Mouse (Mus musculus): ENCODE data around the gene Nsd2. TPM values are rescaled to one million over a fixed set of nuclear protein-coding genes. Genes with fewer than 3 reads are reported as not detected.

Gene Nsd2
- polyA plus RNA-seq, 1 experiment from 2014 or later = 45.8 TPM

DNA sequence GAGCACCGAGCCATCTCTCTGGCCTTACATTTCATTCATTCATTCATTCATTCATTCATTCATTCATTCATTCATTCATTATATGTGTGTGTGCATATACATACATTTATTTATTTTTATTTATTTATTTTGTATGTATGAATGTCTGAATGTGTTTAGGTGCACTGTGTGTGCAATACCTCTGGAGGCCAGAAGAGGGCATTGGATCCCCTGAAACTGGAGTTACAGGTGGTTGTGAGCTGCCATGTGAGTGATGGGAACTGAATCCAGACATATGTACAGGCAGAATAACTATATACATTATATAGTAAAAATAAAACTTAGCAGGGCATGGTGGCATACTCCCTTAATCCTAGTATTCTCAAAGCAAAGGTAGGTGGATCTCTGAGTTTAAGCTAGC lies 32.6 kb downstream of the Nsd2 start:
- Histone ChIP-seq H3K4me2 (no peak overlapping the region), H3K4me1 (no peaks in the 10 kb centered on the region), H3K27ac (no peak overlapping the region), H3K27me3 (no peaks in the 10 kb centered on the region), H3K4me3 (no peak overlapping the region), H3K36me3 (peaks cover 52% of the 10 kb centered on the region), H3K9me3 (no peaks in the 10 kb centered on the region), H3K9ac (no peak overlapping the region)
- ATAC-seq (ENCODE audit: insufficient number of reproducible peaks, insufficient read depth, low FRiP score, low TSS enrichment, low read depth) = no peak
- WGBS = 92% methylated on average over 1 of the region's 1 CpGs

DNA sequence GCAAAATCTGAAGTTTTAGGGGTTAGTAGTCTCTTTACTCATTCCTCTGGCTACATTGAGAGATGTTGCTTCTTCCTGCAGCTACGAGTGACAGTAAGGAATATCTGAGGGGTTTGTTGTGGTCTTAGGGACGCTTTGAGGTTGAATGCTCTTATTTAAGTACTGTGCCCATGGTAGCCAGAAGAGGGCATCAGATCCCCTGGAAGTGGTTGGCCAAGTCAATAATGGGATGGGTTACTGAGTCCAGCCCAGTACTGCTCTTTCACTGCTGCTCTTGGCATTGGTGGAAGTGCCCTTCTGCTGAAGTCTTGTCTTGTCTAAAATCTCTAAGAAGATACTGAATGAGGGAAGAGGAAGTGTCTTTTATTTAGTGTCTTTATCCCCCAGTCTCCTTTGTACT lies 33.5 kb downstream of the Nsd2 start:
- WGBS = 78% methylated on average over 2 of the region's 2 CpGs

DNA sequence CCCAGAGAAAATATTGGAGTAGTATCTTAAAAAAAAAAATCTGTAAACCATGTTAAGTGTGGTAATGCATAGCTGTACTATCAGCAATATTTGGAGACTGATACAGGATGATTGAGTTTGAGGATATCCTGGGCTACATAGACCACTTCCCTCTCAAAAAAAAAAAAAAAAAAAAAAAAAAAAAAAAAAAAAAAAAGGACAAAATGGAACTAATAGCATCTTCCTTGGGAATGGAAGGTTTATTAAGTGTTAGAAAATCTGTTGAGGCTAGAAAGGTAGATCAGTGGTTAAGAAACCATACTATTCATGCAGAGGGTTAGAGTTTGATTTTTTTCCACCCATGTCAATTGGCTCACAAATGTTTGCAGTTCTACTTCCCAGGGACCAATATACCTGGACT lies 37.2 kb downstream of the Nsd2 start:
- Histone ChIP-seq H3K27ac (no peak overlapping the region), H3K9me3 (no peaks in the 10 kb centered on the region), H3K4me3 (no peak overlapping the region), H3K9ac (no peak overlapping the region), H3K36me3 (peaks cover 79% of the 10 kb centered on the region), H3K4me2 (no peak overlapping the region), H3K27me3 (no peaks in the 10 kb centered on the region), H3K4me1 (no peaks in the 10 kb centered on the region)
- ATAC-seq (ENCODE audit: insufficient number of reproducible peaks, insufficient read depth, low FRiP score, low TSS enrichment, low read depth) = no peak

More for the DNA sequence above, 33.5 kb downstream of the Nsd2 start:
- Histone ChIP-seq H3K4me1 (no peaks in the 10 kb centered on the region), H3K4me3 (no peak overlapping the region), H3K27me3 (no peaks in the 10 kb centered on the region), H3K27ac (no peak overlapping the region), H3K4me2 (no peak overlapping the region), H3K9ac (no peak overlapping the region), H3K36me3 (peaks cover 61% of the 10 kb centered on the region), H3K9me3 (no peaks in the 10 kb centered on the region)
- ATAC-seq (ENCODE audit: insufficient number of reproducible peaks, insufficient read depth, low FRiP score, low TSS enrichment, low read depth) = no peak

DNA sequence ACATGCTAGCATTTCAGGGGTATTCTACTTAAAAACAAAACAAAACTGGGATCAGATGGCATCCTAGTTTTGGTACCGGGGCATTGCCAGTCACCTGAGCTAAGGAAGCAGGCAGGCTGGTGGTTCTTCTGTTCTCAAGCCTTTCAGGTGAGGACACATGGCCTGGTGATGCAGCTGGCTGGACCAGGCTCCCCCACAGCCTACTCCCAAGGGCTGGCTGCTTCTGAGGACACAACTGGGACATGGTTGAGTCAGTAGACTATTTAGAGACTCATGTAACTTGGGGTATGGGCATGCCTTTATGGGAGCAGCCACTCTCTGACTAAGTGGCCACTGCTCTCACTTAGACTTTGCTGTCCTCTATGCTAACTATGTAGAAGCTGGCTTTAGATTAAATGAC lies 54.9 kb downstream of the Nsd2 start:
- Histone ChIP-seq H3K27me3 (no peaks in the 10 kb centered on the region), H3K27ac (no peak overlapping the region), H3K9ac (no peak overlapping the region), H3K9me3 (no peaks in the 10 kb centered on the region), H3K4me1 (no peaks in the 10 kb centered on the region), H3K4me3 (no peak overlapping the region), H3K4me2 (no peak overlapping the region), H3K36me3 (peaks cover 73% of the 10 kb centered on the region)
- ATAC-seq (ENCODE audit: insufficient number of reproducible peaks, insufficient read depth, low FRiP score, low TSS enrichment, low read depth) = no peak
- 95% methylated on average over 1 of the region's 1 CpGs for WGBS

DNA sequence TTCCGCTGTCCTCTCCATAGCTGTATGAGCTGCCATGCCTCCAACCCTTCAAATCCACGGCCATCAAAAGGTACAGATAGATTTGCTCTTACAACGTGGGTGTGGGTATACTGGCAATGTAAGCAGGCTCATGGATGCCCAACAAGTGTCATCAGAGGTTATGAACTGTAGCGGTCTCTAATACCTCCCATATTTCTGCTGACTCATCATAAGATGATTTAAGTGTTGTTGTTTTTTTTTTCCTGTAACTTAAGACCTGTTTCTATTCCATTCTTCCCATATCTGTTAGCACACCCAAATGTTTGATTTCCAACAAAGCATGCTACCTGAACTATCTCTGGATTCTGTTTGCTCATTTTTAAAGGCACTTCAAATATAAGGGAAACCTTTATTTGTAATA lies 60.6 kb downstream of the Nsd2 start:
- Histone ChIP-seq H3K4me2 (no peak overlapping the region), H3K4me1 (no peaks in the 10 kb centered on the region), H3K27me3 (no peaks in the 10 kb centered on the region), H3K9me3 (no peaks in the 10 kb centered on the region), H3K27ac (no peak overlapping the region), H3K36me3 (peaks cover 88% of the 10 kb centered on the region), H3K4me3 (no peak overlapping the region), H3K9ac (no peak overlapping the region)
- no peak for ATAC-seq (ENCODE audit: insufficient number of reproducible peaks, insufficient read depth, low FRiP score, low TSS enrichment, low read depth)
- 94% methylated on average over 4 of the region's 4 CpGs for WGBS

GRCm38 (mm10) chr5:33893406-33893805 lies 72.9 kb downstream of the Nsd2 start:
- no peaks in the 10 kb centered on the region for H3K4me1 ChIP-seq
- WGBS = 95% methylated on average over 6 of the region's 6 CpGs
- no peak overlapping the region for H3K9ac ChIP-seq
- no peak overlapping the region for H3K4me2 ChIP-seq
- no peaks in the 10 kb centered on the region for H3K27me3 ChIP-seq
- no peak overlapping the region for H3K27ac ChIP-seq
- no peak for ATAC-seq (ENCODE audit: insufficient number of reproducible peaks, insufficient read depth, low FRiP score, low TSS enrichment, low read depth)
- H3K4me3 ChIP-seq = no peak overlapping the region
- no peaks in the 10 kb centered on the region for H3K9me3 ChIP-seq
- peaks cover 96% of the 10 kb centered on the region for H3K36me3 ChIP-seq

DNA sequence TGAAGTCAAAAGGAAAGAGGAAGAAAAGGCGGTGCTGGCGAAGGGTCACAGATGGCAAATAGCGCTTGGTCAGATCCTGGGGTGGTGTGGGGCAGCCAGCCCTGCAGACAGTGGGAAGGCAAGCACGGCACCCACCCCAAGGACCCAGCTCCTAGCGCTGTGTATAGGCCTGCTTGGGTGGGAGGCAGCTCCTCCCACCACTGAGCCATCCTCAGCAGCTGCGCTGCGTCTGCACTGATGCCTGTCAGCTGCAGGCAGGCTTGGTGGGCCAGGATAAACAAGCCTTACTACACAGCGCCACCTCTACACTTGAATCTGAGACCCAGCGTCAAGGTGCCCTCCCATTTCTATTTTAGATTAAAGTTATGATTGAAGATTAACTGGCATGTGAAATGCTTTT lies 74.6 kb downstream of the Nsd2 start:
- Histone ChIP-seq H3K4me2 (no peak overlapping the region), H3K27me3 (no peaks in the 10 kb centered on the region), H3K9me3 (no peaks in the 10 kb centered on the region), H3K9ac (no peak overlapping the region), H3K4me3 (no peak overlapping the region), H3K27ac (no peak overlapping the region), H3K36me3 (peaks cover 96% of the 10 kb centered on the region), H3K4me1 (no peaks in the 10 kb centered on the region)
- WGBS = 87% methylated on average over 9 of the region's 9 CpGs
- ATAC-seq (ENCODE audit: insufficient number of reproducible peaks, insufficient read depth, low FRiP score, low TSS enrichment, low read depth) = 0 out of 2 replicates have a peak, but pooled peaks have one; percentile 35

DNA sequence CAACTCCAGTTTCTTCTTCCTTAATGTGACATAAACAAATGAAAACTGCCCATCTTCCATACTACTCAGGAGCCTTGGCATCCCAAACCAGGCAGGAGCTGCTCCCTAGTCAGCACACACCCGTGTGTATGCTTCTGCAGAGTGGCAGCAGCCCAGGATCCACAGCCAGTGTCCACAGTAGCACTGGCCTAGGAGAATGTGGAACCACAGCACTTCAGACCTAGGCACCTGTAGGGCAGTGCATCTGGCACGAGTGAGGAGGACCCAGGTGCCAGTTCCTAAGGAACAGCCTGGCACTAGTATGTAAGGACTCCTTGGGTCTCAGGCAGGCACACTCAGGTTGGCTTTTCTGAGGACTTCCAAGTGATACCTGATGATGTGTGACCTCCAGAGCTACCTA lies 76.6 kb downstream of the Nsd2 start:
- Histone ChIP-seq H3K27me3 (no peaks in the 10 kb centered on the region), H3K4me3 (no peak overlapping the region), H3K27ac (no peak overlapping the region), H3K4me1 (no peaks in the 10 kb centered on the region), H3K9me3 (no peaks in the 10 kb centered on the region), H3K4me2 (no peak overlapping the region), H3K9ac (no peak overlapping the region), H3K36me3 (peaks cover 96% of the 10 kb centered on the region)
- WGBS = 88% methylated on average over 2 of the region's 2 CpGs
- ATAC-seq (ENCODE audit: insufficient number of reproducible peaks, insufficient read depth, low FRiP score, low TSS enrichment, low read depth) = no peak

DNA sequence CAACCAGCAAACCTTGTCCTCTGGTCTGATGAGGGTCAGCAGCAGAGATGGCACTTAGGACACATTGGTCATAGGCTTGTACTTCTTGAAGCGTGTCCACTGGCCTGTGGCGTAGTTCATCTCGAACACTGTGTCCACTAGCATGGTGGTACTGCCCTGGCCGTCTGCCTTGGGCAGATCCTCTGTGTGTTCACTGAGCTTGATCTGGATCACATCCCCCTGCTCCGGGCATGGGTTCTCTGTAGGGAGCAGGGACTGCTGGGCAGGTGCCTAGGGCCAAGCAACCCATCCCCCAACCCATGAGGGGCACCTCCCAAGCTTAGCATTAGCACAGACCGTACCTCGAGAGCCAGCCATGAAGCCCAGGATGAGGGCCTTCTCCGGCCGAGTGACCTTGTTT lies 78.1 kb downstream of the Nsd2 start:
- no peak overlapping the region for H3K4me2 ChIP-seq
- H3K27me3 ChIP-seq = no peaks in the 10 kb centered on the region
- peaks cover 94% of the 10 kb centered on the region for H3K36me3 ChIP-seq
- WGBS = 90% methylated on average over 9 of the region's 9 CpGs
- H3K4me1 ChIP-seq = no peaks in the 10 kb centered on the region
- no peak for ATAC-seq (ENCODE audit: insufficient number of reproducible peaks, insufficient read depth, low FRiP score, low TSS enrichment, low read depth)
- H3K9ac ChIP-seq = no peak overlapping the region
- H3K27ac ChIP-seq = no peak overlapping the region
- H3K9me3 ChIP-seq = no peaks in the 10 kb centered on the region
- H3K4me3 ChIP-seq = no peak overlapping the region

- Histone ChIP-seq H3K36me3 (peaks cover 88% of the 10 kb centered on the region), H3K4me2 (no peak overlapping the region), H3K27me3 (no peaks in the 10 kb centered on the region), H3K27ac (no peak overlapping the region), H3K9me3 (no peaks in the 10 kb centered on the region), H3K4me1 (no peaks in the 10 kb centered on the region), H3K9ac (no peak overlapping the region), H3K4me3 (no peak overlapping the region)
- 92% methylated on average over 3 of the region's 3 CpGs for WGBS
- ATAC-seq (ENCODE audit: insufficient number of reproducible peaks, insufficient read depth, low FRiP score, low TSS enrichment, low read depth) = no peak; the same call in 1 of the 2 replicates
Measured at GRCm38 (mm10) chr5:33899245-33899644, 78.7 kb downstream of the Nsd2 start.

DNA sequence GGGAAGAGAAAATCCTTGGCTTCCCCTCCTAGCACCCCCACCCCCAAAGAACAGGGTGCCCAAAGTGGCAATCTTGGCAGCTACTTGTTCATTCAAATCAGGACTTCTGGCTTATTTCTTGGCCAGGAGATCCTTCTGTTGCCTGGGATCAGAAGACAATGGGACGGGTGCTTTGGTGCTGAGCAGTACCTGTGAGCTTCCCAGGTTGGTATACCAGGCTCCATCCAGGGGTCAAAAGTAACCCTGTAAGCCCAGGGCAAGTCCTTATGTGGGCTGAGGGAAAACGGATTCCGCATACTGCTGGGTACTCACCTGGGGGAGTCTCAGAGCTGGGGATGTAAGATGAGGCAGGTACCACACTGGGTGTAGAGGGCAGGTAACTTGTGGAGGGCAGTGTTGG lies 79.6 kb downstream of the Nsd2 start:
- Histone ChIP-seq H3K4me2 (no peak overlapping the region), H3K27ac (no peak overlapping the region), H3K27me3 (no peaks in the 10 kb centered on the region), H3K4me3 (no peak overlapping the region), H3K9ac (no peak overlapping the region), H3K36me3 (peaks cover 79% of the 10 kb centered on the region), H3K9me3 (no peaks in the 10 kb centered on the region), H3K4me1 (no peaks in the 10 kb centered on the region)
- ATAC-seq (ENCODE audit: insufficient number of reproducible peaks, insufficient read depth, low FRiP score, low TSS enrichment, low read depth) = no peak
- 94% methylated on average over 3 of the region's 3 CpGs for WGBS

- Histone ChIP-seq H3K4me3 (no peak overlapping the region), H3K9me3 (no peaks in the 10 kb centered on the region), H3K4me1 (no peaks in the 10 kb centered on the region), H3K4me2 (no peak overlapping the region), H3K27ac (no peak overlapping the region), H3K36me3 (peaks cover 72% of the 10 kb centered on the region), H3K27me3 (no peaks in the 10 kb centered on the region), H3K9ac (no peak overlapping the region)
- 94% methylated on average over 9 of the region's 9 CpGs for WGBS
- no peak for ATAC-seq (ENCODE audit: insufficient number of reproducible peaks, insufficient read depth, low FRiP score, low TSS enrichment, low read depth)
Measured at GRCm38 (mm10) chr5:33900701-33901263, 80.3 kb downstream of the Nsd2 start.

- Histone ChIP-seq H3K36me3 (peaks cover 68% of the 10 kb centered on the region), H3K4me1 (no peaks in the 10 kb centered on the region), H3K9ac (no peak overlapping the region), H3K27ac (no peak overlapping the region), H3K27me3 (no peaks in the 10 kb centered on the region), H3K9me3 (no peaks in the 10 kb centered on the region), H3K4me2 (no peak overlapping the region), H3K4me3 (no peak overlapping the region)
- ATAC-seq (ENCODE audit: insufficient number of reproducible peaks, insufficient read depth, low FRiP score, low TSS enrichment, low read depth) = no peak
- WGBS = 90% methylated on average over 3 of the region's 3 CpGs
Measured at GRCm38 (mm10) chr5:33901278-33901677, 80.8 kb downstream of the Nsd2 start.

All from embryonic facial prominence, embryonic 13.5 days (tissue).